Comparison of ENCODE assay signal across 19 mouse cellular contexts in genomic region chr7:112472708-112473281, GRCm38 (mm10). TPM values are rescaled to one million over a fixed set of nuclear protein-coding genes. Genes with fewer than 3 reads are reported as not detected.
DNase-seq lines count a peak whose midpoint lies in the region; ATAC-seq and TF ChIP-seq lines count a peak whose summit lies in the region.
"Had no signal": no experiment of that assay in that cellular context is flagged by ENCODE, and none has a peak within 500 bp of the region (broad histone marks: within the 10 kb centered on the region; RNA-seq: fewer than 3 reads in every experiment).

No protein-coding gene starts in this region.

- H3K36me3 ChIP-seq in lung, embryonic 14.5 days (ENCODE audit: insufficient read depth) = no peaks in the 10 kb centered on the region; the same call in 1 of the 2 replicates
- H3K36me3 ChIP-seq in limb, embryonic 10.5 days = no peaks in the 10 kb centered on the region
- no peaks in the 10 kb centered on the region for H3K36me3 ChIP-seq in stomach, postnatal 0 days (ENCODE audit: control insufficient read depth, insufficient read depth, low read length)
- H3K36me3 ChIP-seq: heart, embryonic 15.5 days; midbrain, embryonic 13.5 days had no signal

- intact Hi-C loops in gastrocnemius, adult 2 months (cut with DNase I) = loop anchor here (5.0 kb wide), 1 partner anchor 660 kb away; no protein-coding TSS in a partner anchor
- intact Hi-C loops in left cerebral cortex, postnatal 10 days (cut with DNase I) = no loop called here

- WGBS in lung, embryonic 14.5 days = 50% methylated on average over 9 of the region's 9 CpGs
- 52% methylated on average over 9 of the region's 9 CpGs for WGBS in limb, embryonic 10.5 days
- WGBS in stomach, postnatal 0 days = 45% methylated on average over 9 of the region's 9 CpGs

- peaks cover 31% of the 10 kb centered on the region for H3K4me1 ChIP-seq in lung, embryonic 14.5 days (ENCODE audit: insufficient read depth)
- peaks cover 56% of the 10 kb centered on the region for H3K4me1 ChIP-seq in limb, embryonic 10.5 days
- peaks cover 4% of the 10 kb centered on the region for H3K4me1 ChIP-seq in stomach, postnatal 0 days (replicated peaks; ENCODE audit: control insufficient read depth, insufficient read depth)

- no peak overlapping the region for H3K4me2 ChIP-seq in lung, embryonic 14.5 days
- no peak overlapping the region for H3K4me2 ChIP-seq in stomach, postnatal 0 days (replicated peaks; ENCODE audit: low read depth)
- H3K4me2 ChIP-seq: heart, embryonic 15.5 days; hindbrain, embryonic 14.5 days; liver, embryonic 11.5 days; midbrain, embryonic 13.5 days had no signal

- H3K9me3 ChIP-seq in lung, embryonic 14.5 days (ENCODE audit: low read depth, low read length) = no peaks in the 10 kb centered on the region
- no peaks in the 10 kb centered on the region for H3K9me3 ChIP-seq in limb, embryonic 10.5 days (replicated peaks)
- no peaks in the 10 kb centered on the region for H3K9me3 ChIP-seq in stomach, postnatal 0 days (ENCODE audit: control insufficient read depth, low read length)
- H3K9me3 ChIP-seq: heart, embryonic 15.5 days; midbrain, embryonic 13.5 days had no signal

- TF ChIP-seq EP300 in stomach, postnatal 0 days (optimal IDR thresholded peaks at IDR 0.05) = no peak

- DNase-seq in gastrocnemius, adult 2 months = no peak
- DNase-seq in gastrocnemius, adult 8-10 months (ENCODE audit: low spot score in 2 of 2) = no peak
- DNase-seq in lung, embryonic 14.5 days = no peak
- DNase-seq in lung, postnatal 4 days = no peak
- DNase-seq in limb, embryonic 10.5 days (ENCODE audit: low spot score) = no peak
- DNase-seq in stomach, postnatal 0 days (ENCODE audit: low spot score) = no peak
- DNase-seq in left cerebral cortex, postnatal 10 days (ENCODE audit: extremely low spot score in 1 of 2, low spot score in 2 of 2) = no peak
- DNase-seq in adipocyte (ENCODE audit: low spot score) = no peak
- DNase-seq: adrenal gland, adult 8-10 months; cerebellum, postnatal 10 days; forebrain, postnatal 0 days; gastrocnemius, postnatal 25 days; kidney, postnatal 14 days; right cerebral cortex, postnatal 4 days; thymus, postnatal 14 days had no signal

- H3K27me3 ChIP-seq in lung, embryonic 14.5 days (ENCODE audit: insufficient read depth, low read length) = no peaks in the 10 kb centered on the region
- no peaks in the 10 kb centered on the region for H3K27me3 ChIP-seq in limb, embryonic 10.5 days (ENCODE audit: low read depth, poor library complexity, severe bottlenecking)
- no peaks in the 10 kb centered on the region for H3K27me3 ChIP-seq in stomach, postnatal 0 days (ENCODE audit: control insufficient read depth, insufficient read depth, low read length)
- H3K27me3 ChIP-seq: heart, embryonic 15.5 days had no signal

- no peak overlapping the region for H3K4me3 ChIP-seq in gastrocnemius, adult 2 months
- H3K4me3 ChIP-seq in lung, embryonic 14.5 days (ENCODE audit: low read depth, low read length) = no peak overlapping the region
- H3K4me3 ChIP-seq in limb, embryonic 10.5 days = no peak overlapping the region
- H3K4me3 ChIP-seq in stomach, postnatal 0 days (ENCODE audit: low read depth, low read length) = no peak overlapping the region
- H3K4me3 ChIP-seq: heart, embryonic 15.5 days; midbrain, embryonic 13.5 days had no signal

- TF ChIP-seq CTCF in gastrocnemius, adult 2 months (IDR thresholded peaks at IDR 0.05) = no peak
- TF ChIP-seq CTCF in lung, embryonic 14.5 days (IDR thresholded peaks at IDR 0.05; ENCODE audit: low read depth) = no peak
- TF ChIP-seq CTCF in stomach, postnatal 0 days (IDR thresholded peaks at IDR 0.05; ENCODE audit: low read depth) = no peak

- H3K9ac ChIP-seq in lung, embryonic 14.5 days = no peak overlapping the region
- no peak overlapping the region for H3K9ac ChIP-seq in stomach, postnatal 0 days (ENCODE audit: low read length)
- H3K9ac ChIP-seq: forebrain, postnatal 0 days; heart, embryonic 15.5 days; hindbrain, embryonic 14.5 days; midbrain, embryonic 13.5 days had no signal

- H3K27ac ChIP-seq in gastrocnemius, adult 2 months = peak overlapping the region; percentile 56
- 0 out of 2 replicates have a peak overlapping the region, but pooled peaks have one; percentile 4 for H3K27ac ChIP-seq in lung, embryonic 14.5 days (ENCODE audit: low read depth)
- H3K27ac ChIP-seq in limb, embryonic 10.5 days = 0 out of 2 replicates have a peak overlapping the region, but pooled peaks have one; percentile 46
- peak overlapping the region; percentile 82 for H3K27ac ChIP-seq in stomach, postnatal 0 days (replicated peaks)
- H3K27ac ChIP-seq: heart, embryonic 15.5 days; hindbrain, embryonic 14.5 days; midbrain, embryonic 13.5 days had no signal

- ATAC-seq in lung, embryonic 14.5 days (ENCODE audit: insufficient read depth) = no peak
- ATAC-seq in stomach, postnatal 0 days (ENCODE audit: low FRiP score, low TSS enrichment) = peak; percentile 19; the same call in 1 of the 2 replicates
- ATAC-seq: forebrain, postnatal 0 days; midbrain, embryonic 13.5 days had no signal

RNA-seq across cellular contexts. Expression of gene Parva, which starts 45.5 kb away (rescaled TPM):
- 10 to 100 TPM; 10.9 to 17.0 TPM for total RNA-seq in gastrocnemius, adult 2 months (2021)
- 10 to 100 TPM in 3 of 4 experiments, 1 to 10 TPM in 1; 9.1 to 14.1 (median 11.4) TPM for total RNA-seq in gastrocnemius, adult 8-10 months (2022)
- 102 and 105 TPM in 2 replicates for polyA plus RNA-seq in lung, embryonic 14.5 days (2014; fragmentation: Nextera tagmentation; extraction: Ambion mirVana)
- polyA plus RNA-seq in limb, embryonic 10.5 days (2016; fragmentation: Nextera tagmentation; extraction: Ambion mirVana) = 49.6 and 64.3 TPM in 2 replicates
- polyA plus RNA-seq in stomach, postnatal 0 days (2015; fragmentation: Nextera tagmentation; extraction: Ambion mirVana) = 69.5 and 72.3 TPM in 2 replicates
- 10 to 100 TPM; 38.6 to 38.8 TPM for total RNA-seq in left cerebral cortex, postnatal 10 days (2021)

Comparison
In these comparisons a context has a peak if more than half of its experiments do, and no peak if none do; other contexts are left out.
1. H3K27ac ChIP-seq: peak in every context shown above with its lines; median percentile 82 in stomach, postnatal 0 days; 56 in gastrocnemius, adult 2 months; 46 in limb, embryonic 10.5 days; 4 in lung, embryonic 14.5 days.